Mouse (Mus musculus): Measurements from ENCODE around the gene Capn11.

- no peak for TF ChIP-seq GABPA (IDR thresholded peaks at IDR 0.05; ENCODE audit: low read depth, low read length)
- TF ChIP-seq GATA1 (IDR thresholded peaks at IDR 0.05; ENCODE audit: low read depth, low read length): no peak
- no peak for TF ChIP-seq ELF1 (IDR thresholded peaks at IDR 0.05; ENCODE audit: low read depth, low read length)
- TF ChIP-seq ZMIZ1 (IDR thresholded peaks at IDR 0.05; ENCODE audit: low read depth, low read length): no peak
- 0 out of 2 replicates have a peak, but pooled peaks have one; percentile 23 for TF ChIP-seq TCF12 (IDR thresholded peaks at IDR 0.05; ENCODE audit: low read depth, low read length)
- no peak for TF ChIP-seq ZNF384 (IDR thresholded peaks at IDR 0.05; ENCODE audit: low read depth, low read length)
- TF ChIP-seq CHD2 (IDR thresholded peaks at IDR 0.05; ENCODE audit: low read length): no peak
- TF ChIP-seq MAX (IDR thresholded peaks at IDR 0.05; ENCODE audit: low read length): no peak
- no peak for TF ChIP-seq POLR2A (IDR thresholded peaks at IDR 0.05; ENCODE audit: control insufficient read depth in 1 of 2, insufficient read depth in 1 of 2, low read depth in 1 of 2, low read length in 2 of 2, poor library complexity in 1 of 2)
- TF ChIP-seq CTCF (IDR thresholded peaks at IDR 0.05 in 2 of 3, conservative IDR thresholded peaks at IDR 0.05 in 1 of 3; ENCODE audit: control insufficient read depth in 1 of 3, insufficient read depth in 1 of 3, low read depth in 2 of 3, low read length in 3 of 3, poor library complexity in 1 of 3, severe bottlenecking in 1 of 3): no peak
Observed at GRCm38 (mm10) chr17:45594195-45594594, 64.9 kb downstream of the Capn11 start.
